Mouse (Mus musculus) left cerebral cortex, adult 9 months (tissue): Measurements from ENCODE around the gene Tulp1.
A peak's percentile ranks its signal among the peaks of the same experiment; 100 is the strongest.

ENCODE experiments used
- DNase-seq, 2 experiments: peaks; one replicate each; pipeline ENCODE4 v3.0.0; 2022; ENCODE audit warnings: low spot score in 2 of 2

Gene Tulp1

GRCm38 (mm10) chr17:28313212-28313879, 51.7 kb downstream of the Tulp1 start, which contains the start of gene Fance:
TSS of gene Fance (plus strand) at chr17:28313519.
- peak; percentile 88 to 94 for DNase-seq

DNA sequence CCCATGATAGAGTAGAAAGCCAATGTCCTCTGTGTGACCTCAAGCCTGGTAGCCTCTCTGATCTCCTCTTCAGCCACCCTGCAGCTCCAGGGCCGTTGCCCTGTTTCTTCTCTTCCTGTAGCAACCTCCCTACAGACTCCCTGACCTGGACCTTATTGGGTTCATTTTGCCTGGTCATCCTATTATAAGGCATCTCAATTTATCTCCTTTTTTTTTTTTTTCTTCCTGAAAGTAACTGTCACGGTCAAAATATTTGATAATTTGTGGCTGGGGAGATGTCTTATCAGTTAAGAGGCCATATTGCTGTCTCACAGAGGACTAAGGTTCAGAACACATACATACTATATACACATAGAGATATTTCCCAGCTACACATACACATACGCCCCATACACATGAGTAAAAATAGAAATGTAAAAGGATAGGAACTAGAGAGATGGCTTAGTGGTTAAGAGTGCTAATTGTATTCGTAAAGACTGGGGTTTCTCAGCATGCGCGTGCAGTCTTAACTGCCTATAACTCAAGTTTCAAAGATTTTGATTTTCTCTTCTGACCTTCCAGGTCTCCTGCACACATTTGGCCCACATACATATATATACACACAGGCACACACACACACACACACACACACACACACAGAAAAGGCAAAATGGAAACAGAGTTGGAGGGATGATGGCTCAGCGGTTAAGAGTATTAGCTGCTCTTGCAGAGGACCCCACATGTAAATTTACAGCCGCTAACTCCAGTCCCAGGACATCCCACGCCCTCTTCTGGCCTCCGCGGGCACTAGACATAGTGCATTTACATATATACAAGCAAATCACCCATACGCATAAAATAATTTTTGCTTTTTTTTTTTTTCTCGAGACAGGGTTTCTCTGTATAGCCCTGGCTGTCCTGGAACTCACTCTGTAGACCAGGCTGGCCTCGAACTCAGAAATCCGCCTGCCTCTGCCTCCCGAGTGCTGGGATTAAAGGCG, 52.5 kb downstream of the Tulp1 start:
- DNase-seq: no peak

GRCm38 (mm10) chr17:28311366-28312132, 53.5 kb downstream of the Tulp1 start:
- no peak for DNase-seq

- no peak for DNase-seq
These were observed 54.2 kb downstream of the Tulp1 start for GRCm38 (mm10) chr17:28310831-28311230.

- peak in 1 of 2 experiments; percentile 93 for DNase-seq
These were observed 56.5 kb downstream of the Tulp1 start for GRCm38 (mm10) chr17:28308297-28309195.

GRCm38 (mm10) chr17:28305172-28305571, 59.9 kb downstream of the Tulp1 start:
- no peak for DNase-seq
